Mouse (Mus musculus): ENCODE measurements at regions not wholly inside any gene's neighbourhood (a gene's known extent, or its start where the extent isn't known, plus 50 kb on each side); places are given as distances from the start of the nearest gene placed in this dataset.

DNA sequence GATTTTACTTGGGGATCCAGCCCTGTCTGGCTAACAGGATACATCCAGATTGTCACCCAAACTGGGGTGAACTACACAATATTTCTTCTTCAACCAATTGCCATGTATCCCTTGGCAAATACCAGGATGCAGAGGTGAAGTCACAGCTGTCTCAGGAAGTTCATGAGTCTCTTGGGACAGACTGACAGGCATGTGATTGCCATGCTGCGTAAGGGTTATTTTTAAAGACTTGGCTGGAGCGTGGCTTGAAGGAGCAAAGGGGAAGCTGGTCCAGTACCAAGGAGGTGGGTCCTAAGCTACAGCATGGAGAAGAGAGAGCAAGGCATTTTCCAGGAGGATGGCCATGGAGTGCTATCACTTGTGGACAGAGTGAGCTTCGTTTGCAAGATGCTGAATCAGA is 55.8 kb upstream of the Csf1 start:
- no peaks in the 10 kb centered on the region for H3K36me3 ChIP-seq (replicated peaks in 1 of 2; ENCODE audit: control insufficient read depth in 1 of 2, insufficient read depth in 1 of 2, low read length in 1 of 2)
- H3K4me1 ChIP-seq (ENCODE audit: control insufficient read depth in 1 of 2, insufficient read depth in 2 of 2): peaks cover 17 to 62% of the 10 kb centered on the region in 2 experiments
- H3K4me2 ChIP-seq (ENCODE audit: insufficient read depth, low read depth, poor library complexity, severe bottlenecking): no peak overlapping the region
- DNase-seq (ENCODE audit: extremely low read depth): no peak
- no peaks in the 10 kb centered on the region for H3K79me2 ChIP-seq (replicated peaks; ENCODE audit: control insufficient read depth, extremely low read depth, insufficient read depth, poor library complexity, severe bottlenecking)
- no peak overlapping the region for H3K27ac ChIP-seq (ENCODE audit: insufficient read depth, low read depth)
- dilution Hi-C loops (cut with MboI; ENCODE audit: extremely low pct_ligation_motif_present, extremely low pct_unique_long_range_greater_than_20kb, low sequenced_read_pairs) (no loop called here), in situ Hi-C loops (cut with MboI; ENCODE audit: low pct_ligation_motif_present, low pct_unique_long_range_greater_than_20kb, low sequenced_read_pairs) (loop anchor here (5.0 kb wide), 1 partner anchor 44 kb away; no protein-coding TSS in a partner anchor)
- TF ChIP-seq SMC3 (IDR thresholded peaks at IDR 0.05; ENCODE audit: low read depth, low read length): no peak
- TF ChIP-seq BHLHE40 (IDR thresholded peaks at IDR 0.05; ENCODE audit: low read depth, low read length): peak; percentile 5; the same call in 1 of the 2 replicates
- H3K9me3 ChIP-seq (replicated peaks; ENCODE audit: low read length): no peaks in the 10 kb centered on the region
- no peaks in the 10 kb centered on the region for H3K27me3 ChIP-seq (replicated peaks)
- no peak overlapping the region for H3K9ac ChIP-seq (ENCODE audit: insufficient read depth, low read depth)
- H3K4me3 ChIP-seq (replicated peaks in 1 of 3; ENCODE audit: low read depth in 2 of 3, low read length in 2 of 3, poor library complexity in 1 of 3): no peak overlapping the region

GRCm38 (mm10) chr3:107814280-107814679 is 54.0 kb upstream of the Csf1 start:
- Histone ChIP-seq H3K79me2 (replicated peaks; ENCODE audit: control insufficient read depth, extremely low read depth, insufficient read depth, poor library complexity, severe bottlenecking) (no peaks in the 10 kb centered on the region), H3K4me1 (ENCODE audit: control insufficient read depth in 1 of 2, insufficient read depth in 2 of 2) (peaks cover 17 to 51% of the 10 kb centered on the region in 2 experiments), H3K4me3 (replicated peaks in 1 of 3; ENCODE audit: low read depth in 2 of 3, low read length in 2 of 3, poor library complexity in 1 of 3) (no peak overlapping the region), H3K9ac (ENCODE audit: insufficient read depth, low read depth) (no peak overlapping the region), H3K4me2 (ENCODE audit: insufficient read depth, low read depth, poor library complexity, severe bottlenecking) (no peak overlapping the region), H3K36me3 (replicated peaks in 1 of 2; ENCODE audit: control insufficient read depth in 1 of 2, insufficient read depth in 1 of 2, low read length in 1 of 2) (no peaks in the 10 kb centered on the region), H3K27ac (ENCODE audit: insufficient read depth, low read depth) (no peak overlapping the region), H3K9me3 (replicated peaks; ENCODE audit: low read length) (no peaks in the 10 kb centered on the region), H3K27me3 (replicated peaks) (no peaks in the 10 kb centered on the region)
- no peak for DNase-seq (ENCODE audit: extremely low read depth)
- in situ Hi-C loops (cut with MboI; ENCODE audit: low pct_ligation_motif_present, low pct_unique_long_range_greater_than_20kb, low sequenced_read_pairs) (no loop called here), dilution Hi-C loops (cut with MboI; ENCODE audit: extremely low pct_ligation_motif_present, extremely low pct_unique_long_range_greater_than_20kb, low sequenced_read_pairs) (no loop called here)
- TF ChIP-seq E2F4 (IDR thresholded peaks at IDR 0.05; ENCODE audit: insufficient replicate concordance, low read depth, low read length) (no peak), JUN (IDR thresholded peaks at IDR 0.05; ENCODE audit: insufficient read depth, low read depth, low read length) (no peak), GABPA (IDR thresholded peaks at IDR 0.05; ENCODE audit: insufficient replicate concordance, low read depth, low read length) (no peak), KAT2A (IDR thresholded peaks at IDR 0.05; ENCODE audit: insufficient replicate concordance, low read length) (no peak), PAX5 (IDR thresholded peaks at IDR 0.05; ENCODE audit: low read length) (no peak), ZNF384 (IDR thresholded peaks at IDR 0.05; ENCODE audit: low read depth, low read length) (no peak), CHD2 (IDR thresholded peaks at IDR 0.05; ENCODE audit: low read length) (no peak), ZKSCAN1 (IDR thresholded peaks at IDR 0.05; ENCODE audit: borderline replicate concordance, low read depth, low read length) (no peak), CTCF (conservative IDR thresholded peaks at IDR 0.05 in 1 of 2, IDR thresholded peaks at IDR 0.05 in 1 of 2; ENCODE audit: low read depth in 2 of 2, low read length in 2 of 2) (no peak), ZMIZ1 (IDR thresholded peaks at IDR 0.05; ENCODE audit: low read depth, low read length) (no peak), BHLHE40 (IDR thresholded peaks at IDR 0.05; ENCODE audit: low read depth, low read length) (no peak), MEF2A (IDR thresholded peaks at IDR 0.05; ENCODE audit: borderline replicate concordance, low read depth, low read length) (no peak), HCFC1 (IDR thresholded peaks at IDR 0.05; ENCODE audit: low read depth, low read length) (no peak), IRF4 (IDR thresholded peaks at IDR 0.05; ENCODE audit: low read depth, low read length) (no peak), NELFE (IDR thresholded peaks at IDR 0.05; ENCODE audit: low read depth, low read length) (no peak), NRF1 (IDR thresholded peaks at IDR 0.05; ENCODE audit: low read depth, low read length) (no peak), JUND (conservative IDR thresholded peaks at IDR 0.05; ENCODE audit: low read depth, low read length) (no peak)
